Mouse (Mus musculus) heart, postnatal 0 days (tissue): Measurements from ENCODE around the gene Bbx.

ENCODE experiments used
- CTCF ChIP-seq: IDR thresholded peaks from 2 replicates; pipeline ENCODE4 v1.5.1; 2016; ENCODE audit warnings: antibody characterized with exemption, control low read depth, low read depth
- EP300 ChIP-seq: IDR thresholded peaks from 2 replicates; pipeline ENCODE4 v1.6.1; 2016; ENCODE audit warnings: antibody characterized with exemption, low read depth

DNA sequence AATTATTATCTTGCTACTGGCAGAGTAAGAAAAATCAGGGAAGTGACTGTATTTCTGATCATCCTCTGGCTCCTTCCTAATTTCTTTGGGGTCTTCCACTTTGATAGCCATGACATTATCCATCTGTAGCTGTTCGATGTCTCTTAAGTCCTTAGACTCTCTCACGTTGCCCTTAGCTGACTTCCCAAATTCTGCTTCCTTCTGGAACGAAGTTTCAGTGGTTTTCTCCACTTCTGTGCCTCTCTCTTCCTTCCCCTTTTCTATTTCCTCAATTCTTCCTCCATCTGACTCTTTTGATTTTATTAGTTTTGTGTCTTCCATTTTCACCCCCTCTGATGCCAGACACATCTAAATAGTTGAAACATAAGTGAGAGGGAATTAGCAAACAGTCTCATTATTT lies 207.2 kb downstream of the Bbx start:
- no peak for TF ChIP-seq CTCF
- TF ChIP-seq EP300: no peak
